Mouse (Mus musculus) kidney, postnatal 10 days (tissue): ENCODE results near the gene Plod2.

Experiments
- DNase-seq: peaks from one replicate; pipeline ENCODE4 v3.0.0; 2021; ENCODE audit warnings: mixed read lengths

Gene Plod2

GRCm38 (mm10) chr9:92555006-92555958 is 13.3 kb downstream of the Plod2 start:
- no peak for DNase-seq

- no peak for DNase-seq
Observed at GRCm38 (mm10) chr9:92559750-92560149, 17.7 kb downstream of the Plod2 start.

- DNase-seq, result no peak
Observed at GRCm38 (mm10) chr9:92560840-92561547, 19.0 kb downstream of the Plod2 start.

- DNase-seq, result no peak
Observed at GRCm38 (mm10) chr9:92562416-92562815, 20.4 kb downstream of the Plod2 start.

- no peak for DNase-seq
Observed at GRCm38 (mm10) chr9:92563306-92563705, 21.3 kb downstream of the Plod2 start.

GRCm38 (mm10) chr9:92564391-92564790 is 22.4 kb downstream of the Plod2 start:
- no peak for DNase-seq

GRCm38 (mm10) chr9:92566234-92566633 is 24.2 kb downstream of the Plod2 start:
- DNase-seq, result no peak

GRCm38 (mm10) chr9:92567474-92567873 is 25.5 kb downstream of the Plod2 start:
- no peak for DNase-seq

GRCm38 (mm10) chr9:92568798-92569197 is 26.8 kb downstream of the Plod2 start:
- DNase-seq, result no peak

GRCm38 (mm10) chr9:92572376-92573108 is 30.5 kb downstream of the Plod2 start:
- no peak for DNase-seq

GRCm38 (mm10) chr9:92583876-92584275 is 41.9 kb downstream of the Plod2 start:
- no peak for DNase-seq

- DNase-seq, result no peak
Observed at GRCm38 (mm10) chr9:92586025-92586424, 44.0 kb downstream of the Plod2 start.

GRCm38 (mm10) chr9:92587391-92587790 is 45.4 kb downstream of the Plod2 start:
- no peak for DNase-seq

- no peak for DNase-seq
Observed at GRCm38 (mm10) chr9:92588226-92588625, 46.2 kb downstream of the Plod2 start.

GRCm38 (mm10) chr9:92589021-92589420 is 47.0 kb downstream of the Plod2 start:
- DNase-seq, result no peak

- no peak for DNase-seq
Observed at GRCm38 (mm10) chr9:92591482-92591881, 49.5 kb downstream of the Plod2 start.

- DNase-seq, result no peak
Observed at GRCm38 (mm10) chr9:92592757-92593156, 50.7 kb downstream of the Plod2 start.

- DNase-seq, result no peak
Observed at GRCm38 (mm10) chr9:92594491-92594890, 52.5 kb downstream of the Plod2 start.

- no peak for DNase-seq
Observed at GRCm38 (mm10) chr9:92595296-92595695, 53.3 kb downstream of the Plod2 start.

GRCm38 (mm10) chr9:92596916-92597547 is 55.0 kb downstream of the Plod2 start:
- DNase-seq, result no peak

- peak; percentile 10 for DNase-seq
Observed at GRCm38 (mm10) chr9:92597776-92598175, 55.8 kb downstream of the Plod2 start.

GRCm38 (mm10) chr9:92599940-92600538 is 58.0 kb downstream of the Plod2 start:
- DNase-seq, result no peak
